In genomic region chr16:18621362-18622001, GRCm38 (mm10) we compare ENCODE assay signal across 8 mouse cellular contexts. TPM values are rescaled to one million over a fixed set of nuclear protein-coding genes. Genes with fewer than 3 reads are reported as not detected.
A peak's percentile ranks its signal among the peaks of the same experiment; 100 is the strongest.
DNase-seq lines count a peak whose midpoint lies in the region; ATAC-seq lines count a peak whose summit lies in the region.

No protein-coding gene starts in this region.

- H3K4me2 ChIP-seq in lung, embryonic 16.5 days (ENCODE audit: low read depth, low read length), result peak overlapping the region; percentile 96
- H3K4me2 ChIP-seq in embryonic facial prominence, embryonic 11.5 days (ENCODE audit: low read depth, low read length), result peak overlapping the region; percentile 96
- H3K4me2 ChIP-seq in hindbrain, embryonic 15.5 days, result peak overlapping the region; percentile 72
- H3K4me2 ChIP-seq in midbrain, embryonic 11.5 days, result peak overlapping the region; percentile 44

- no peak overlapping the region for H3K27ac ChIP-seq in lung, embryonic 16.5 days (ENCODE audit: low read length)
- H3K27ac ChIP-seq in embryonic facial prominence, embryonic 11.5 days (replicated peaks; ENCODE audit: low read depth, low read length), result no peak overlapping the region
- H3K27ac ChIP-seq in hindbrain, embryonic 15.5 days (replicated peaks), result no peak overlapping the region
- H3K27ac ChIP-seq in midbrain, embryonic 11.5 days (ENCODE audit: low read depth, low read length), result no peak overlapping the region

- peaks cover 80% of the 10 kb centered on the region for H3K27me3 ChIP-seq in lung, embryonic 16.5 days (ENCODE audit: control insufficient read depth, insufficient read depth, low read depth, low read length)
- peaks cover 86% of the 10 kb centered on the region for H3K27me3 ChIP-seq in embryonic facial prominence, embryonic 11.5 days (ENCODE audit: control insufficient read depth, insufficient read depth, low read length)
- peaks cover 86% of the 10 kb centered on the region for H3K27me3 ChIP-seq in hindbrain, embryonic 15.5 days
- H3K27me3 ChIP-seq in midbrain, embryonic 11.5 days (ENCODE audit: control insufficient read depth, insufficient read depth, low read length), result peaks cover 91% of the 10 kb centered on the region

- peak overlapping the region; percentile 55 for H3K4me3 ChIP-seq in lung, embryonic 16.5 days (ENCODE audit: low read length)
- H3K4me3 ChIP-seq in embryonic facial prominence, embryonic 11.5 days (ENCODE audit: low read depth, low read length), result peak overlapping the region; percentile 48
- H3K4me3 ChIP-seq in hindbrain, embryonic 15.5 days, result peak overlapping the region; percentile 33
- peak overlapping the region; percentile 28 for H3K4me3 ChIP-seq in midbrain, embryonic 11.5 days (ENCODE audit: low read depth, low read length)

- no peak for DNase-seq in lung, postnatal 10 days
- DNase-seq in embryonic facial prominence, embryonic 11.5 days (ENCODE audit: low spot score), result no peak
- peak; percentile 95 for DNase-seq in midbrain, embryonic 11.5 days (ENCODE audit: low spot score, missing footprints)
- DNase-seq in embryo, embryonic 10 days (ENCODE audit: low spot score), result no peak
- DNase-seq in lung, postnatal 25 days (ENCODE audit: low spot score), result no peak

- WGBS in lung, embryonic 16.5 days, result 6% methylated on average over 38 of the region's 38 CpGs
- 3% methylated on average over 38 of the region's 38 CpGs for WGBS in embryonic facial prominence, embryonic 11.5 days
- WGBS in hindbrain, embryonic 15.5 days, result 10% methylated on average over 38 of the region's 38 CpGs
- 1% methylated on average over 38 of the region's 38 CpGs for WGBS in midbrain, embryonic 11.5 days

- no peak overlapping the region; the same call in 1 of the 2 replicates for H3K9ac ChIP-seq in lung, embryonic 16.5 days (ENCODE audit: low read length)
- H3K9ac ChIP-seq in embryonic facial prominence, embryonic 11.5 days (replicated peaks; ENCODE audit: low read length), result no peak overlapping the region
- H3K9ac ChIP-seq in hindbrain, embryonic 15.5 days, result peak overlapping the region; percentile 26; the same call in 1 of the 2 replicates
- no peak overlapping the region for H3K9ac ChIP-seq in midbrain, embryonic 11.5 days (ENCODE audit: low read length)

- no peaks in the 10 kb centered on the region for H3K9me3 ChIP-seq in lung, embryonic 16.5 days (ENCODE audit: control insufficient read depth, low read length)
- no peaks in the 10 kb centered on the region for H3K9me3 ChIP-seq in embryonic facial prominence, embryonic 11.5 days (replicated peaks; ENCODE audit: control insufficient read depth, low read length)
- H3K9me3 ChIP-seq in hindbrain, embryonic 15.5 days, result no peaks in the 10 kb centered on the region
- H3K9me3 ChIP-seq in midbrain, embryonic 11.5 days (ENCODE audit: control insufficient read depth, low read length), result no peaks in the 10 kb centered on the region

- no peaks in the 10 kb centered on the region; the same call in 1 of the 2 replicates for H3K36me3 ChIP-seq in lung, embryonic 16.5 days (ENCODE audit: control insufficient read depth, insufficient read depth, low read length)
- H3K36me3 ChIP-seq in embryonic facial prominence, embryonic 11.5 days (replicated peaks; ENCODE audit: control insufficient read depth, insufficient read depth, low read depth, low read length), result peaks cover 4% of the 10 kb centered on the region
- H3K36me3 ChIP-seq in hindbrain, embryonic 15.5 days, result peaks cover 32% of the 10 kb centered on the region
- H3K36me3 ChIP-seq in midbrain, embryonic 11.5 days (ENCODE audit: control insufficient read depth, insufficient read depth, low read length), result peaks cover 9% of the 10 kb centered on the region; the same call in 1 of the 2 replicates

- peaks cover 22% of the 10 kb centered on the region for H3K4me1 ChIP-seq in lung, embryonic 16.5 days (replicated peaks; ENCODE audit: control insufficient read depth, insufficient read depth, low read length)
- peaks cover 12% of the 10 kb centered on the region for H3K4me1 ChIP-seq in embryonic facial prominence, embryonic 11.5 days (ENCODE audit: control insufficient read depth, insufficient read depth, low read length)
- peaks cover 35% of the 10 kb centered on the region for H3K4me1 ChIP-seq in hindbrain, embryonic 15.5 days (replicated peaks)
- H3K4me1 ChIP-seq in midbrain, embryonic 11.5 days (ENCODE audit: control insufficient read depth, insufficient read depth, low read length), result peaks cover 20% of the 10 kb centered on the region

- no peak for ATAC-seq in lung, embryonic 16.5 days (ENCODE audit: low read depth)
- no peak for ATAC-seq in embryonic facial prominence, embryonic 11.5 days (replicated peaks; ENCODE audit: insufficient number of reproducible peaks, low FRiP score, low TSS enrichment, low read depth)
- ATAC-seq in hindbrain, embryonic 15.5 days (ENCODE audit: low FRiP score, low read depth), result no peak
- no peak for ATAC-seq in midbrain, embryonic 11.5 days (ENCODE audit: low FRiP score)
- ATAC-seq in megakaryocyte-erythroid progenitor cell, adult 5-6 weeks (replicated peaks; ENCODE audit: low FRiP score, low TSS enrichment, poor library complexity, severe bottlenecking), result no peak

RNA-seq across cellular contexts. Expression of gene Gp1bb, which starts 0.7 kb away (rescaled TPM):
- polyA plus RNA-seq in lung, embryonic 16.5 days (2015; fragmentation: Nextera tagmentation; extraction: Ambion mirVana), result 2.0 and 2.2 TPM in 2 replicates
- 5.8 and 6.4 TPM in 2 replicates for polyA plus RNA-seq in embryonic facial prominence, embryonic 11.5 days (2014; fragmentation: Nextera tagmentation; extraction: Ambion mirVana)
- polyA plus RNA-seq in hindbrain, embryonic 15.5 days (2015; fragmentation: Nextera tagmentation; extraction: Ambion mirVana), result 11.8 and 14.8 TPM in 2 replicates
- polyA plus RNA-seq in midbrain, embryonic 11.5 days (2014; fragmentation: Nextera tagmentation; extraction: Ambion mirVana), result 6.4 and 6.5 TPM in 2 replicates
- total RNA-seq in megakaryocyte-erythroid progenitor cell, adult 5-6 weeks (2014; fragmentation: Nextera tagmentation), result 0.72 and 0.87 TPM in 2 replicates
- 1.6 and 3.4 TPM in 2 replicates for total RNA-seq in megakaryocyte-erythroid progenitor cell, adult 5-6 weeks (2017)

RNA-seq across cellular contexts. Expression of gene Gm49601, which starts 4.7 kb away (rescaled TPM):
- 3.6 and 4.2 TPM in 2 replicates for polyA plus RNA-seq in lung, embryonic 16.5 days (2015; fragmentation: Nextera tagmentation; extraction: Ambion mirVana)
- 1.1 and 3.0 TPM in 2 replicates for polyA plus RNA-seq in embryonic facial prominence, embryonic 11.5 days (2014; fragmentation: Nextera tagmentation; extraction: Ambion mirVana)
- 14.8 and 18.8 TPM in 2 replicates for polyA plus RNA-seq in hindbrain, embryonic 15.5 days (2015; fragmentation: Nextera tagmentation; extraction: Ambion mirVana)
- polyA plus RNA-seq in midbrain, embryonic 11.5 days (2014; fragmentation: Nextera tagmentation; extraction: Ambion mirVana), result 1.7 and 3.3 TPM in 2 replicates
- total RNA-seq in megakaryocyte-erythroid progenitor cell, adult 5-6 weeks (2014; fragmentation: Nextera tagmentation), result not detected in 2 replicates
- total RNA-seq in megakaryocyte-erythroid progenitor cell, adult 5-6 weeks (2017), result 0.80 TPM in 1 of 2 replicates, not detected in the other

RNA-seq across cellular contexts. Expression of gene Sept5, which starts 8.3 kb away (rescaled TPM):
- polyA plus RNA-seq in lung, embryonic 16.5 days (2015; fragmentation: Nextera tagmentation; extraction: Ambion mirVana), result 21.1 and 22.2 TPM in 2 replicates
- 33.7 and 39.9 TPM in 2 replicates for polyA plus RNA-seq in embryonic facial prominence, embryonic 11.5 days (2014; fragmentation: Nextera tagmentation; extraction: Ambion mirVana)
- 192 and 212 TPM in 2 replicates for polyA plus RNA-seq in hindbrain, embryonic 15.5 days (2015; fragmentation: Nextera tagmentation; extraction: Ambion mirVana)
- polyA plus RNA-seq in midbrain, embryonic 11.5 days (2014; fragmentation: Nextera tagmentation; extraction: Ambion mirVana), result 40.7 and 52.0 TPM in 2 replicates
- total RNA-seq in megakaryocyte-erythroid progenitor cell, adult 5-6 weeks (2014; fragmentation: Nextera tagmentation), result 0.64 TPM in 1 of 2 replicates, not detected in the other
- 0.09 TPM in 1 of 2 replicates, not detected in the other for total RNA-seq in megakaryocyte-erythroid progenitor cell, adult 5-6 weeks (2017)

RNA-seq across cellular contexts. Expression of gene Tbx1, which starts 31.0 kb away (rescaled TPM):
- 5.5 and 6.2 TPM in 2 replicates for polyA plus RNA-seq in lung, embryonic 16.5 days (2015; fragmentation: Nextera tagmentation; extraction: Ambion mirVana)
- polyA plus RNA-seq in embryonic facial prominence, embryonic 11.5 days (2014; fragmentation: Nextera tagmentation; extraction: Ambion mirVana), result 6.3 and 6.8 TPM in 2 replicates
- polyA plus RNA-seq in hindbrain, embryonic 15.5 days (2015; fragmentation: Nextera tagmentation; extraction: Ambion mirVana), result 1.1 and 1.2 TPM in 2 replicates
- polyA plus RNA-seq in midbrain, embryonic 11.5 days (2014; fragmentation: Nextera tagmentation; extraction: Ambion mirVana), result 0.63 and 0.87 TPM in 2 replicates
- total RNA-seq in megakaryocyte-erythroid progenitor cell, adult 5-6 weeks (2014; fragmentation: Nextera tagmentation), result not detected in 2 replicates
- not detected in 2 replicates for total RNA-seq in megakaryocyte-erythroid progenitor cell, adult 5-6 weeks (2017)

Comparison
In these comparisons a context has a peak if more than half of its experiments do, and no peak if none do; other contexts are left out.
1. H3K4me2 ChIP-seq: peak in every context shown above with its lines; median percentile 96 in lung, embryonic 16.5 days; 96 in embryonic facial prominence, embryonic 11.5 days; 72 in hindbrain, embryonic 15.5 days; 44 in midbrain, embryonic 11.5 days.